Mouse (Mus musculus) embryonic facial prominence, embryonic 12.5 days (tissue): ENCODE measurements at regions not wholly inside any gene's neighbourhood (a gene's known extent, or its start where the extent isn't known, plus 50 kb on each side); places are given as distances from the start of the nearest gene placed in this dataset.

Experiments
- ATAC-seq: fragments of 200-750 bp; cut with Nextera tagmentation; 2 replicates; pipeline ENCODE4 v1.8.0; 2017; ENCODE audit not compliant: insufficient number of reproducible peaks, insufficient read depth, low FRiP score, low TSS enrichment
- H3K27ac ChIP-seq: fragments of 300-500 bp; sonication (generic); 2 replicates; pipeline ENCODE4 v1.5.1; 2016; ENCODE audit warnings: mild to moderate bottlenecking
- H3K27me3 ChIP-seq: fragments of 300-500 bp; sonication (generic); 2 replicates; pipeline ENCODE4 v1.6.1; 2016; ENCODE audit warnings: mild to moderate bottlenecking, moderate library complexity
- H3K36me3 ChIP-seq: fragments of 300-500 bp; sonication (generic); 2 replicates; pipeline ENCODE4 v1.6.1; 2016; ENCODE audit warnings: mild to moderate bottlenecking
- H3K4me1 ChIP-seq: fragments of 300-500 bp; sonication (generic); 2 replicates; pipeline ENCODE4 v1.6.1; 2016
- H3K4me2 ChIP-seq: fragments of 300-500 bp; sonication (generic); replicated peaks from 2 replicates; pipeline ENCODE4 v1.6.1; 2016; ENCODE audit warnings: mild to moderate bottlenecking, moderate library complexity
- H3K4me3 ChIP-seq: fragments of 300-500 bp; sonication (generic); 2 replicates; pipeline ENCODE4 v1.5.1; 2016; ENCODE audit warnings: mild to moderate bottlenecking
- H3K9ac ChIP-seq: fragments of 300-500 bp; sonication (generic); 2 replicates; pipeline ENCODE4 v1.6.1; 2016; ENCODE audit warnings: mild to moderate bottlenecking, moderate library complexity
- H3K9me3 ChIP-seq: fragments of 300-500 bp; sonication (generic); 2 replicates; pipeline ENCODE4 v1.6.1; 2016; ENCODE audit warnings: mild to moderate bottlenecking, moderate library complexity
- WGBS: fragments of 180-500 bp; shearing (Covaris S2); methylation state at CpG from one replicate; pipeline ENCODE4 v1.1.7; 2016; 5-methylcytosine and 5-hydroxymethylcytosine counted together

DNA sequence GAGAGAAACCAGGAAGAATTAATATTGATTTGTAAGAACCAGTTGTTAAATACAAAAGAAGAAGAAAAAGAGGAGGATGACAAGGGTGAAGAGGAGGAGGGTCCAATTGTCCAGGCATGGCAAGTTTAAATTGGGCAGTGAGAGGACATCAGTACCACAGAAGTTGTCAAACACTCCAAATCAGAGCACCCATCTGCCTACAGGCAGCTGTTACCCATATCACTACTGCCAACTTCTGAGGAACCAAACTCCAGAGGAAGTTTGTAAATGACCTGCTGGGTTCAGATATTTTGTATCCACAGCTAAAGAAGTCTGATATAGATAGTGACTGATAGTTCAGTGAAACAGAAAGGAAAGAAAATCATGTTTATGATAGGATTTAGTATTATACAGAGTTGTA, 802.6 kb downstream of the Gsdmc2 start:
- H3K36me3 ChIP-seq, result no peaks in the 10 kb centered on the region
- no peak overlapping the region for H3K9ac ChIP-seq
- H3K4me2 ChIP-seq, result no peak overlapping the region
- H3K27ac ChIP-seq, result no peak overlapping the region
- no peaks in the 10 kb centered on the region for H3K27me3 ChIP-seq
- no peaks in the 10 kb centered on the region for H3K4me1 ChIP-seq
- ATAC-seq, result no peak
- no peaks in the 10 kb centered on the region for H3K9me3 ChIP-seq
- H3K4me3 ChIP-seq, result no peak overlapping the region

DNA sequence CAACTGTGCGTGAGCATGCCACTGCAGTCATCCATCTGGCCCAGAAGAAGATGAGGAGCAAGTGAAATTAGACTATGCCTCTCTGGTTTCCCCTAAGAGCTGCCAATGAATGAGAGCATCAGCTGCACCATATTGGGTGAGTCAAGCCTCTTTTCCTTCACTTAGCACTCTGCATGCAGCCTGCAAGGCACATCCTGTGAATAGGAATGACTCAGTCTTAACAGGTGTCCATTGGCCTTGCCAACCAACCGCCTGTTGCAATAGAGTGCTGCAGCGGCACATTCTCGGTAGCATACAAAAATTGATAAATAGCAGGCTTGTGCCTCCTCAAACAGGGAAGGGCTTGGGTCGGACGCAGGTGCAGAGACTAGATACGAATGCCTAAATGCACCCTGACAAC, 808.7 kb downstream of the Gsdmc2 start:
- 90% methylated on average over 7 of the region's 7 CpGs for WGBS

DNA sequence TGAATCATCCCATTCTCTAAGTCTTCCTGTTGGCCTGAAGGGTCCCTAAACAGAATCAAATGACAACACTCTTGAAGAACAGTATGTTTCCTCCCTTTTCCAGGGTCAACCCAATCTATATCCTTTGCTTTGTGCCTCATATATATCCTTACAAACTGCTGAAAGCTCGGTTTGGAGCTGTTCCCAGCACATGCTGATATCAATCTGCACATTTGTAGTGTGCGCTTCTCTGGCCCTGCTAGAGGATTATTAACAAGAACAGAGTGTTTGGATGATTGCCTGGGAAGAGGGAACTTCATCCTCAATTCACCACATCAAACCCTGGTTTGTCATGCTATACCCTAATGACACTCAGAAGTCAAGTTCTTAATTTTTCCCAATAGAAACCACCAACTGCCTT, 824.2 kb downstream of the Gsdmc2 start:
- no peaks in the 10 kb centered on the region for H3K27me3 ChIP-seq
- no peaks in the 10 kb centered on the region for H3K36me3 ChIP-seq
- no peak overlapping the region for H3K4me3 ChIP-seq
- H3K9me3 ChIP-seq, result no peaks in the 10 kb centered on the region
- H3K9ac ChIP-seq, result no peak overlapping the region
- H3K4me1 ChIP-seq, result no peaks in the 10 kb centered on the region
- H3K27ac ChIP-seq, result no peak overlapping the region
- 62% methylated on average over 2 of the region's 2 CpGs for WGBS
- H3K4me2 ChIP-seq, result no peak overlapping the region
- ATAC-seq, result no peak

More for the DNA sequence above, 808.7 kb downstream of the Gsdmc2 start:
- Histone ChIP-seq H3K4me2 (no peak overlapping the region), H3K9ac (no peak overlapping the region), H3K36me3 (no peaks in the 10 kb centered on the region), H3K27ac (no peak overlapping the region), H3K9me3 (no peaks in the 10 kb centered on the region), H3K27me3 (no peaks in the 10 kb centered on the region), H3K4me1 (no peaks in the 10 kb centered on the region), H3K4me3 (no peak overlapping the region)
- ATAC-seq, result no peak

- no peaks in the 10 kb centered on the region for H3K36me3 ChIP-seq
- WGBS, result 51% methylated on average over 3 of the region's 3 CpGs
Observed at GRCm38 (mm10) chr15:63017966-63018365, 827.0 kb downstream of the Gsdmc2 start.

DNA sequence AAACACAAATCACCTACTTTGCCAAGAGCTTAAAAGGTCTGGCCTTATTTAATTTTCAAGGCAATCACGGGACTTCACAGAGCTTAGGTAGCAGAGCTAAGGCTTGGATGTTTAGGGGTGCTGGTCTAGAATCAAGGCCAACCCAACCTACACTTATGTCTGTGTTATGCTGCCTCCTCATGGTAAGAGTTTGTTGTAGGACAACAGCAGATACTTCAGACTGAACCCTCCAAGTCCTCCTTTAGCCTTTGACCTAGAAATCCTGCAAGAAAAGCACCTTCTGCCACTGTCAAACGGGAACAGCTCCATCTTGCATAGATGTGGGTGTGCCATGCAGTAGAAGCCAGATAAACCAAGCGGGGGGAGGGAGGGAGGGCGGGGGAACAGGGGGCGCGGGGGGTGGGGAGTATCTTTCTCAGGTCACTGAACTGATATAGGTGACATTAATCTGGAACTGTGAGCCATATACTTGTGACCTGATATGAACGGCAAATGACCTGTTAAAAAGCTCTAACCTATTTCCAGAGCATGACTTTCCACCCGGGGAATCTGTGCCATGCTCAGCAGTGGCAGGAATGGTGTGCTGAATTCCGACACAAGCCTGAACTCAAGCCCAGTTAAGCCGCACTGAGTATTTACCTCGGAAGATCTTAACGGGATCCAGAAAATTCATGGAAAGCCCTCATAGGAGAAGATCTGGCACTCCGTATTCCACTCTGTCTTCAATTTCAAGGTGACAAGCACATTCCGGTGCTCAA, 838.3 kb downstream of the Gsdmc2 start:
- no peak overlapping the region for H3K9ac ChIP-seq
- 72% methylated on average over 14 of the region's 14 CpGs for WGBS
- no peak for ATAC-seq

More at GRCm38 (mm10) chr15:63017966-63018365, 827.0 kb downstream of the Gsdmc2 start:
- Histone ChIP-seq H3K9ac (no peak overlapping the region), H3K9me3 (no peaks in the 10 kb centered on the region), H3K27ac (no peak overlapping the region), H3K4me1 (no peaks in the 10 kb centered on the region), H3K4me3 (no peak overlapping the region), H3K27me3 (no peaks in the 10 kb centered on the region), H3K4me2 (no peak overlapping the region)
- ATAC-seq, result no peak

DNA sequence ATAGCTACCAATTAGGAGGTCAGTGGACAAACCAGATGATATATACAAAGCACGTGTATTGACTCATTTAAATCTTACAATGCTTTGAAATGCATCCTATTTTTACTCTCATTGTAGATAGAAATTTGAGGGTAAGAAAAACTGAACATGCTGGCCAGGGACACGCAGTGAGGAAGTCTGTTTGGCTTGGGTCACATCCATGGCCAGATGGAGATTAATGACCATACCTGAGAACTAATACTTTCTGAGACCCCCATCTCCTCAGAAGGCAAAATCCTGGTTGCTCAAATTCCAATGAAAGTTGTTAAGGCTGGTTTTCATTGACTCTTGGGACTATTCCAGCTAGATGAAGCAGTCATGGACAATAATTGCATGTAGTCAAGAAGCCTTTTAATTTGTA, 850.3 kb downstream of the Gsdmc2 start:
- Histone ChIP-seq H3K4me2 (no peak overlapping the region), H3K9me3 (no peaks in the 10 kb centered on the region), H3K27ac (no peak overlapping the region), H3K4me1 (no peaks in the 10 kb centered on the region), H3K27me3 (no peaks in the 10 kb centered on the region), H3K4me3 (no peak overlapping the region), H3K36me3 (no peaks in the 10 kb centered on the region), H3K9ac (no peak overlapping the region)
- ATAC-seq, result no peak
- 84% methylated on average over 2 of the region's 2 CpGs for WGBS

More for the DNA sequence above, 838.3 kb downstream of the Gsdmc2 start:
- H3K36me3 ChIP-seq, result no peaks in the 10 kb centered on the region
- no peaks in the 10 kb centered on the region for H3K9me3 ChIP-seq
- H3K4me3 ChIP-seq, result no peak overlapping the region
- H3K27me3 ChIP-seq, result no peaks in the 10 kb centered on the region
- no peak overlapping the region for H3K27ac ChIP-seq
- H3K4me2 ChIP-seq, result no peak overlapping the region
- H3K4me1 ChIP-seq, result no peaks in the 10 kb centered on the region

DNA sequence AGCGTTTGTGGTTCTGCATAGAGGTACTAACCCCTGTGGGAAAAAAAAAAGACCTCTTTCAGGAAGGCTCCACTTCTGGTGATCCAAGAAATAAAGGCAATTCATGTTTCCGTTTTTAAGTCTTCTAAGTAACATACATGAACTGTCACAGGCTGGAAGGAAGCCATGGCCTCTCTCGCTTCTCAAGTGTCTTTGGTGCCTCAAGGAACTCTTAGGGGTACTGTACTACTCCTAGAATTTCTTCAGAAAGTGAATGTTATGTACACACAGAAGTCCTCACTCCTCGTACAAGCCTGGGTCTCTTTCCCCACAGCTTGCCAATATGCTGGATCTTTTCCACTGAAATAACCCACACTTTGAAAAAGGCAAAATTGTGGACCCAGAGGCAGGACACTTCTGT, 858.1 kb downstream of the Gsdmc2 start:
- Histone ChIP-seq H3K4me2 (no peak overlapping the region), H3K36me3 (no peaks in the 10 kb centered on the region), H3K4me1 (no peaks in the 10 kb centered on the region), H3K4me3 (no peak overlapping the region), H3K27me3 (no peaks in the 10 kb centered on the region), H3K27ac (no peak overlapping the region), H3K9ac (no peak overlapping the region), H3K9me3 (no peaks in the 10 kb centered on the region)
- WGBS, result 84% methylated on average over 4 of the region's 4 CpGs
- no peak for ATAC-seq

GRCm38 (mm10) chr15:62986147-62986546, 858.8 kb downstream of the Gsdmc2 start:
- Histone ChIP-seq H3K4me2 (no peak overlapping the region), H3K4me1 (no peaks in the 10 kb centered on the region), H3K9ac (no peak overlapping the region), H3K36me3 (no peaks in the 10 kb centered on the region), H3K27me3 (no peaks in the 10 kb centered on the region), H3K27ac (no peak overlapping the region), H3K9me3 (no peaks in the 10 kb centered on the region), H3K4me3 (no peak overlapping the region)
- WGBS, result 79% methylated on average over 7 of the region's 7 CpGs
- ATAC-seq, result no peak

GRCm38 (mm10) chr15:62970566-62970965, 874.4 kb downstream of the Gsdmc2 start:
- WGBS, result 82% methylated on average over 2 of the region's 2 CpGs
- H3K9me3 ChIP-seq, result no peaks in the 10 kb centered on the region
- no peaks in the 10 kb centered on the region for H3K4me1 ChIP-seq
- H3K9ac ChIP-seq, result no peak overlapping the region
- no peak overlapping the region for H3K27ac ChIP-seq
- H3K36me3 ChIP-seq, result no peaks in the 10 kb centered on the region
- no peaks in the 10 kb centered on the region for H3K27me3 ChIP-seq
- no peak overlapping the region for H3K4me2 ChIP-seq
- H3K4me3 ChIP-seq, result no peak overlapping the region
- ATAC-seq, result no peak

- Histone ChIP-seq H3K27me3 (no peaks in the 10 kb centered on the region), H3K9me3 (no peaks in the 10 kb centered on the region), H3K4me3 (no peak overlapping the region), H3K4me1 (no peaks in the 10 kb centered on the region), H3K9ac (no peak overlapping the region), H3K36me3 (no peaks in the 10 kb centered on the region), H3K4me2 (no peak overlapping the region), H3K27ac (no peak overlapping the region)
- WGBS, result 55% methylated on average over 5 of the region's 5 CpGs
- ATAC-seq, result no peak
Observed at GRCm38 (mm10) chr15:62962681-62963080, 882.3 kb downstream of the Gsdmc2 start.

- no peak for ATAC-seq
- H3K4me1 ChIP-seq, result no peaks in the 10 kb centered on the region
- H3K4me2 ChIP-seq, result no peak overlapping the region
- H3K27ac ChIP-seq, result no peak overlapping the region
- H3K36me3 ChIP-seq, result no peaks in the 10 kb centered on the region
- whole genome bisulfite sequencing, result 88% methylated on average over 1 of the region's 1 CpGs
- no peaks in the 10 kb centered on the region for H3K27me3 ChIP-seq
- H3K9ac ChIP-seq, result no peak overlapping the region
- no peaks in the 10 kb centered on the region for H3K9me3 ChIP-seq
- H3K4me3 ChIP-seq, result no peak overlapping the region
Observed at GRCm38 (mm10) chr15:62960623-62961022, 884.4 kb downstream of the Gsdmc2 start.

- no peak overlapping the region for H3K9ac ChIP-seq
- H3K9me3 ChIP-seq, result no peaks in the 10 kb centered on the region
- H3K27me3 ChIP-seq, result no peaks in the 10 kb centered on the region
- no peak for ATAC-seq
- peaks cover under 1% of the 10 kb centered on the region; the same call in 1 of the 2 replicates for H3K4me1 ChIP-seq
- H3K4me2 ChIP-seq, result no peak overlapping the region
- H3K36me3 ChIP-seq, result no peaks in the 10 kb centered on the region
- WGBS, result 87% methylated on average over 2 of the region's 2 CpGs
- H3K27ac ChIP-seq, result no peak overlapping the region
- H3K4me3 ChIP-seq, result no peak overlapping the region
Observed at GRCm38 (mm10) chr15:62958506-62959330, 886.3 kb downstream of the Gsdmc2 start.
